Mouse (Mus musculus): ENCODE measurements around the gene Arhgap1. TPM values are rescaled to one million over a fixed set of nuclear protein-coding genes. Genes with fewer than 3 reads are reported as not detected.

The Arhgap1 gene
- total RNA-seq, 2 experiments from 2014 or later = 87.4 to 99.0 TPM

DNA sequence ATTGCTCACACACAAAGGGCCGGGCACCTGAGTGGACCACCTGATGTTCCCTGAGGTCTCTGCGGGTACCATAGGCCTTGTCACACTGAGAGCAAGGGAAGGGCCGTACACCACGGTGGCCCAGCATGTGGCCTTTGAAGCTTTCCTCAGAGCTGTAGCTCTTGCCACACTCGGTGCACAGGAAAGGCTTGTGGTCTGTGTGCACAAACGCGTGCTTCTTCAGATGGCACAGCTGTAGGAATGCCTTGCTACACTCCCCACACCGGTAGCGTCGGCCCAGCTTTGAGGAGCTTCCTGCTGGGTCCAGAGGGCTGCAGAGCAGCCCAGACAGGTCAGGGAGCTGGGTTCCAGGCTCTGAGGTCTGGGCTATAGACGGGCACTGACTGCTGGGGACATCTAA is 3.8 kb upstream of the Arhgap1 start:
- no peak for DNase-seq
- intact Hi-C loops (cut with DNase I) = no loop called here

GRCm38 (mm10) chr2:91646733-91647132 is 2.9 kb upstream of the Arhgap1 start:
- intact Hi-C loops (cut with DNase I) = no loop called here

GRCm38 (mm10) chr2:91649152-91649551 is 508 bp upstream of the Arhgap1 start:
- intact Hi-C loops (cut with DNase I) = no loop called here
- no peak for DNase-seq

More at GRCm38 (mm10) chr2:91646733-91647132, 2.9 kb upstream of the Arhgap1 start:
- DNase-seq = peak; percentile 77

- intact Hi-C loops (cut with DNase I) = no loop called here
Observed at GRCm38 (mm10) chr2:91650360-91650995, 818 bp downstream of the Arhgap1 start.

DNA sequence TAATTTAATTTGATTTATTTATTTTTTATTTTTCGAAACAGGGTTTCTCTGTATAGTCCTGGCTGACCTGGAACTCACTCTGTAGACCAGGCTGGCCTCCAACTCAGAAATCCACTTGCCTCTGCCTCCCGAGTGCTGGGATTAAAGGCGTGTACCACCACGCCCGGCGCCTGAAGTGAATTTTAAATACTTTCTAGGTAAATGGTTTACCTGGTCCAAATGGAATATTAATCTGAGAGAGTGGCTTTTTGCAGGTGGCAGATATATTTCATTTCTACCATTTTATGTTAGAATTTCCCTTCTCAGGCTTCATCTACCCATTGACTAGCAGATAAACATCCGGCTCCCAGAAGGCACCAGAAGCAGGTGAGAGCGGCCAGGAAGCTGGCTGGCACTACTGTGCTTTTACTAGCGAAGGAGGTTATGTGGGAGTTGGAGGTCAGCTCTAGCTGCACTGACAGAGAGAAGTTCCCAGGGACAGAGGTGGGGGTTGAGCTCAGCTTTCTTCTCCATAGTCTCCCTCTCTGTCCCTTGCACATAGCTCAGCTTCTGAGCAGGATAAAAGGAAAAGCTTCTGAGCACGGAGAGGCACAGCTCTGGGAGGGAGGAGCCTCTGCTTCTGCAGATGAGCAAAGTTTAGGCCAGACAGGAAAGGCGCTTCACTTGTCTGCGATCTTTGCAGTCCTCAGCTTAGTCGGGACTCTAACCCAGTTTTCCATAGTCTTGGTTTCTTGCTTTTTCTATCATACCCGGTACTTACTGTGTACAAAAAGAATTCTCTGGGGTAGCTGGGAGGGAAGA is 2.0 kb downstream of the Arhgap1 start:
- DNase-seq = no peak
- intact Hi-C loops (cut with DNase I) = no loop called here

More at GRCm38 (mm10) chr2:91650360-91650995, 818 bp downstream of the Arhgap1 start:
- DNase-seq = no peak

GRCm38 (mm10) chr2:91652863-91653262 is 3.2 kb downstream of the Arhgap1 start:
- intact Hi-C loops (cut with DNase I) = no loop called here
- DNase-seq = no peak

- intact Hi-C loops (cut with DNase I) = no loop called here
- no peak for DNase-seq
Observed at GRCm38 (mm10) chr2:91655388-91655787, 5.7 kb downstream of the Arhgap1 start.

DNA sequence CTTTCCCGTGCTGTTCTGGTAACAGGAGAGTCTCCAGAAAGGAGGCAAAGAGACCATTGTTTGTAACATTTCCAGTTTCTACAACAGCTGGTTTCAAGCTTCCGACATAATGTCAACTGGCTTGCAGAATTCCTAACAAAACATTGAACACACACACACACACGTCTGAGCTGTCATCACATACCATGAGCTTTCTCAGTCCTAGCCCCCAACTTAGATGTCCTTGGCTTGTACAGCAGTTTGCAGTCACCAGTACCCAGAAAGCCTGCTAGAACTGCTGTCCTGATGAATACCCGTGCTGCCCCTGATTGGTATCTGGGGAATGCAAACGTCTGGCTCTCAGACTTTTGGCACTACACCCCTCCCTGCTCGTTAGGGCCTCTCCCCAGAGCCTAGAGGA is 6.2 kb downstream of the Arhgap1 start:
- DNase-seq = no peak
- intact Hi-C loops (cut with DNase I) = no loop called here

- intact Hi-C loops (cut with DNase I) = no loop called here
- DNase-seq = no peak
Observed at GRCm38 (mm10) chr2:91656774-91657173, 7.1 kb downstream of the Arhgap1 start.

- intact Hi-C loops (cut with DNase I) = no loop called here
- DNase-seq = no peak
Observed at GRCm38 (mm10) chr2:91659657-91660056, 10.0 kb downstream of the Arhgap1 start.

- intact Hi-C loops (cut with DNase I) = no loop called here
- no peak for DNase-seq
Observed at GRCm38 (mm10) chr2:91660981-91661380, 11.3 kb downstream of the Arhgap1 start.

DNA sequence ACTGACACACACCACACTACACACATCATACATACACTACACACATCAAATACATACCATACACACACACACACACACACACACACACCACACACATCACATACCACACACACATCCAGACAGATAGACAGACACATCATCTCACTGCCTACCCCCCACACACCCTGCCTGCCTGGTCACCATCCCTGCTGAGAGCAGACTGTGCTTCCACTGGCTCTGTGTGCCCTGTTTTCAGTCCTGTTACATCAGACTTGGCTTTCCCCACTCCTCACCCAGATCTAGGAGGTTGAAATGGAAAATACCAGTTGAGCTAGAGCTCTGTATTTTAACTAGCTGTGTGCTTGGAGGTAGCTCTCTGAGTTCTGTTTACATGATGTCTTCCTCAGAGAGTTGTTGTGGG is 15.1 kb downstream of the Arhgap1 start:
- intact Hi-C loops (cut with DNase I) = no loop called here

DNA sequence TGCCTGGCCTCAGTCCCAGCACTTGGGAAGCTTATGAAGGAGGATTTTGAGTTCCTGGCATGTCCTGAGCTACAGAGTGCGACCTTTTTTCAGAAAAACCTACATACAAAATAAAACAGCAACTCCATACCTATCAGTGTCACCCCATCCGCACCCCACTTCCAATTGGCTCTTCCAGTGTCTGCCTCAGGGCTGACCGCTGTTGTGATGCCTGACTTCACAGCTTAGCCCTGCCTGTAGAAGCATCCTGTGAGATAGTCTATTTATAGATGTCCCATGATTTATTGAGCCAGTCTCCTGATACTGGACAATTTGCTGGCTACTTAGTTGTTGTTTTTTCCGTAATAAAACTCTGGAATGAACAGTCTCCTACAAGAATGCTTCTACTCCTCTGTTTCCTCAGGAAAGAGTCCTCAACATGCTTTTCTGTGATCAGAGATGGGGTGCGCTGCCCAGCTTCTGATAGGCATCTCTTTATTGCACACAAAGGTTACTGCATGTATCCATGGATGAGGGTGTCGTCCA is 16.8 kb downstream of the Arhgap1 start:
- DNase-seq = no peak
- intact Hi-C loops (cut with DNase I) = no loop called here

More for the DNA sequence above, 15.1 kb downstream of the Arhgap1 start:
- no peak for DNase-seq

DNA sequence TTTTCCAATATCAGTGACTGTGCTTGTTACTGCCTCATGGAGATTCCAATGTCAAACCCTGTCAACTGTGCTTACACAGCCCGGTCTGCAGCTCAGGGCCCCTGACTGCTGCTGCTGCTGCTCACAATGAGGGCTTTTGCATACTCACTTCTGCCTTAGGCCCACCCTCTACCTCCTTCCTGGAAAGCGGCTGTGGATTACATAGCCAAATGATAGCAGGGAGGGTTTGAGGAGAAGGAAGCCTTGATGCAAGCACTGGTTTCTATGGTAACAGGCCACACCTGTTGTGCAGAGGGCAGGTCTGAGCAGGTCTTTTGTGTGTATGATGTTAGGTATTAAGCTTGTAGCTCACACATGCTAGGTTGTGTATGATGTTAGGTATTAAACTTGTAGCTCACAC is 18.1 kb downstream of the Arhgap1 start:
- DNase-seq = no peak
- intact Hi-C loops (cut with DNase I) = no loop called here

GRCm38 (mm10) chr2:91669326-91669725 is 19.7 kb downstream of the Arhgap1 start:
- intact Hi-C loops (cut with DNase I) = no loop called here

GRCm38 (mm10) chr2:91670038-91670437 is 20.4 kb downstream of the Arhgap1 start:
- intact Hi-C loops (cut with DNase I) = no loop called here
- DNase-seq = no peak

More at GRCm38 (mm10) chr2:91669326-91669725, 19.7 kb downstream of the Arhgap1 start:
- no peak for DNase-seq

DNA sequence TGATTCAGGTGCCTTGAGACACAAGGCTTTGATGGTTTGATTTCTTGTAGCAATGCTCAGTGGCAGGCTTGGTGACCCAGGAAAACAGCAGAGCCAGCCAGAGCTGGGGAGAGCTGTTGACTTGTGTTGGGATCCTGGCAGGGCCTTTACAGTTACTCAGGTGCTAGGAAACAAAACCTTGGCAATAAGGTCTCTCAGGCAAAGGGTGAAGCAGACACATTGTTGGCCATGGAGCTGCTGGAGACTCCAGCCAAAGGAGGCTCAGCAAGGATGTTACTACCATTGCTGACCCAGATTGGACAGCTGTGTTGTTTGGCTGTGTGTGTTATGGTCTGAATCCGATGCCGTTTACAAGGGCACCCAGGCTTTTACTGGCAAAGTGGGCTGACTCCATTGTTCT is 23.9 kb downstream of the Arhgap1 start:
- DNase-seq = no peak
- intact Hi-C loops (cut with DNase I) = no loop called here

DNA sequence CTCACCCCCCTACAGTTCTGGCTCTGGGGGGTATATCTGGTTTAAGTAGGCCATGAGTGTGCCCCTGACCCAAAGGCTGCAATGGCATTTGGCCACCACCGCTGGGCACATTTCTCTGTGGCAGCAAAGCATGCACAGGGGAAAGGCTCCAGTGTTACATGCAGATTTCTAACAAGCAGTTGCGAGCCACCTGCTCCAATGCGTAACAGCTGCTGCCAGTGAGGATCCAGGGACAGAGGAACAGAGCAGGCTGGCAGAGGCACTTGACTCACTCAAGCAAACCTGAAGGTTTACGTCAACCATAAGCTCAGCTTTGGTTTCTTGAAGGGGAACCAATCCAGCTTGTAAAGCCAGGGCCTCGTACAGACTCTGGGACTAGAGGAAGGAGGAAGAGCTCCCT is 25.2 kb downstream of the Arhgap1 start:
- DNase-seq = no peak
- intact Hi-C loops (cut with DNase I) = no loop called here

DNA sequence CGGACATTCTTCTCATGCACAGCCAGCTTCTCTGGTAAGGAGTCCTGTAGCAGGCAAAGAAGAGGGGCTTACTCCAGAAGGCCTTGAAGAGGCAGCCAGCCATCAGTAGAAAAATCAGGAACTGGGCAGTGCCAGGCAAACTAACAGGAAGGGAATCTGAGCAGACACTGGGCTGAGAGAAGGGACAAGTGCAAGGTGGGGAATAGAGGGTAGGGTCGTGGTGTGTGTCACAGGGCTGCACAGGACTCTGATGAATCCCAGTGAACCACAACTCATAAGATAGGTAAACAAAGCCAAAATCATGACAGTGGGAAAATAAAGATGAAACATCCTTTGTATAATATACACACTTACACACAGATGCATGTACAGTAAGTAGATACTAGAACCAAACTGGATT is 26.8 kb downstream of the Arhgap1 start:
- no peak for DNase-seq
- intact Hi-C loops (cut with DNase I) = no loop called here

DNA sequence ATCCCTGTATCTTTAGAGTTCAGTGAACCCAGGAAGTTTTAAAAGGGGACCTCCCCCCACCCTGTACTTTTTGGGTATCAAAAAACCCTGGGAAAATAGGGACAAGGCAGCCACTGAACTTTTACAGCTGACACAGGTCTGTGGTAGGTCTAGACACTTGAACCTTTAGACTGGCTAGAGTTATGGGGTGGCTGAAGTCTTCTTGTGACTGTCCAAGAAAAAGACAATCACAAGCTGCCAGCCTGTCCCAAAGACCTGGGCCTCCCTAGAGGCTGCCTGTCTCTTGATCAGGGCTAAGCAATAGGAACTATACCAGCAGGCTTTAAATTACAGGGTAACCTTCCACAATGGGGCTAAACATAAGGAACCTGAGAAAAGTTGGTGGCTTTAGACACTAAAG is 27.3 kb downstream of the Arhgap1 start:
- intact Hi-C loops (cut with DNase I) = no loop called here
- no peak for DNase-seq

GRCm38 (mm10) chr2:91682850-91683249 is 33.2 kb downstream of the Arhgap1 start:
- intact Hi-C loops (cut with DNase I) = no loop called here
- peak; percentile 29 for DNase-seq

DNA sequence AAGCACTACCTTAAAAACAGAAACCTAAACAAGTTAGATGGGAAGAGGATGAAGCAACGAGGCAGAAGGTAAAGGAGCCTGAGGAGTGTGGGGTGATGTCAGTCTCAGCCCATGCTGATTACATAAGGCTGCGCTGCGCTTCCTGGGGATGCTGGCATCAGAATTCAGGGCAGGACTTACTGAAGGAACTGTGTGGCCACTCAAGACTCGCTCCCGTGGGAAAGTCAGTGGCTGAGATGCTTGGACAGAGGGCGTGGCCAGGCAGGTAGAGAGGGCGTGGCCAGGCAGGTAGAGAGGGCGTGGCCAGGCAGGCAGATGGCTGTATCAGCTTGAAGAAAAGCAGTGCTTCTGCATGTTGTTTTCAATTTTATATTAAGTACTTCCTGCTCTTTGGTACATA is 34.3 kb downstream of the Arhgap1 start:
- DNase-seq = no peak
- intact Hi-C loops (cut with DNase I) = no loop called here

Measured in left cerebral cortex, postnatal 4 days (tissue).